Mouse (Mus musculus) midbrain, embryonic 16.5 days (tissue): ENCODE results near the gene Tcf7l2. TPM values are rescaled to one million over a fixed set of nuclear protein-coding genes. Genes with fewer than 3 reads are reported as not detected.
A peak's percentile ranks its signal among the peaks of the same experiment; 100 is the strongest.

ENCODE experiments used
- ATAC-seq: fragments of 200-750 bp; cut with Nextera tagmentation; 2 replicates; pipeline ENCODE4 v1.8.0; 2017; ENCODE audit warnings: moderate TSS enrichment
- H3K27ac ChIP-seq: fragments of 300-500 bp; sonication (generic); 2 replicates; pipeline ENCODE4 v1.5.1; 2014; ENCODE audit warnings: mild to moderate bottlenecking, low read length, mixed read lengths
- H3K27me3 ChIP-seq: fragments of 300-500 bp; sonication (generic); 2 replicates; pipeline ENCODE4 v1.6.1; 2014; ENCODE audit warnings: low read depth, low read length, mixed read lengths; ENCODE audit not compliant: control insufficient read depth, insufficient read depth
- H3K36me3 ChIP-seq: fragments of 300-500 bp; sonication (generic); 2 replicates; pipeline ENCODE4 v1.6.1; 2014; ENCODE audit warnings: mild to moderate bottlenecking, low read length, moderate library complexity, mixed read lengths; ENCODE audit not compliant: control insufficient read depth, insufficient read depth
- H3K4me1 ChIP-seq: fragments of 300-500 bp; sonication (generic); 2 replicates; pipeline ENCODE4 v1.6.1; 2014; ENCODE audit warnings: mild to moderate bottlenecking, low read length, mixed read lengths; ENCODE audit not compliant: control insufficient read depth, insufficient read depth
- H3K4me2 ChIP-seq: fragments of 300-500 bp; sonication (generic); 2 replicates; pipeline ENCODE4 v1.6.1; 2014; ENCODE audit warnings: mild to moderate bottlenecking, low read length, mixed read lengths
- H3K4me3 ChIP-seq: fragments of 300-500 bp; sonication (generic); 2 replicates; pipeline ENCODE4 v1.5.1; 2014; ENCODE audit warnings: low read depth, mild to moderate bottlenecking, low read length, moderate library complexity, mixed read lengths
- H3K9ac ChIP-seq: fragments of 300-500 bp; sonication (generic); 2 replicates; pipeline ENCODE4 v1.6.1; 2014; ENCODE audit warnings: low read depth, low read length, mixed read lengths
- H3K9me3 ChIP-seq: fragments of 300-500 bp; sonication (generic); replicated peaks from 2 replicates; pipeline ENCODE4 v1.6.1; 2014; ENCODE audit warnings: mild to moderate bottlenecking, low read length, mixed read lengths; ENCODE audit not compliant: control insufficient read depth, poor library complexity, severe bottlenecking
- WGBS: fragments of 180-500 bp; shearing (Covaris S2); extraction: QIAGEN DNeasy Blood & Tissue Kit; methylation state at CpG from one replicate; pipeline ENCODE4 v1.1.7; 2014; 5-methylcytosine and 5-hydroxymethylcytosine counted together
- polyA plus RNA-seq: library from polyadenylated mRNA; unstranded; fragments of >200 nt; fragmentation: Nextera tagmentation; extraction: Ambion mirVana; gene quantifications from 2 replicates; pipeline ENCODE4 v1.2.1, GENCODE M21; 2015

Gene Tcf7l2
- polyA plus RNA-seq, 1 experiment from 2014 or later = 824 TPM

DNA sequence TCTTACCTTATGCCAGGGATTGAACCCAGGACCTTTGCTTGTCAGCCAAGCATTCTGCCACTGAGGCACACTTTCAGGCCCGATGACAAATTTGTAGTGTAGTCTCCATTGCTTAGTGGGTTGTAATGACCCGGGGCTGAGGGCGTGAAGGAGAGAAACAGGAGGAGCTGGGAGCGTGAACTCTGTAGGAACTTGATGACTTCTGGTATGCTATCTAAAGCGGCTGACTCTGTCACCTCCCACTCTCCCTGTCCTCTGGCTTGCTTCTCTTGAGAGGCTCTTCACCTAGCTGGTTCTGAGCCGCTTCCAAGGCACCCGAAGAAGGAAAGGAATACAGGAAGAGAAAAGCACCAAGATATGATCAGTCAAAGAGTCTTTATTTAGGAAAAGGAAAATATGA lies 100.4 kb downstream of the Tcf7l2 start:
- no peak for ATAC-seq
- WGBS = 82% methylated on average over 7 of the region's 7 CpGs
- H3K9me3 ChIP-seq = no peaks in the 10 kb centered on the region
- H3K4me1 ChIP-seq = peaks cover 34% of the 10 kb centered on the region
- H3K27me3 ChIP-seq = no peaks in the 10 kb centered on the region
- H3K9ac ChIP-seq = no peak overlapping the region
- H3K4me3 ChIP-seq = no peak overlapping the region
- no peaks in the 10 kb centered on the region for H3K36me3 ChIP-seq
- H3K27ac ChIP-seq = no peak overlapping the region
- H3K4me2 ChIP-seq = no peak overlapping the region

DNA sequence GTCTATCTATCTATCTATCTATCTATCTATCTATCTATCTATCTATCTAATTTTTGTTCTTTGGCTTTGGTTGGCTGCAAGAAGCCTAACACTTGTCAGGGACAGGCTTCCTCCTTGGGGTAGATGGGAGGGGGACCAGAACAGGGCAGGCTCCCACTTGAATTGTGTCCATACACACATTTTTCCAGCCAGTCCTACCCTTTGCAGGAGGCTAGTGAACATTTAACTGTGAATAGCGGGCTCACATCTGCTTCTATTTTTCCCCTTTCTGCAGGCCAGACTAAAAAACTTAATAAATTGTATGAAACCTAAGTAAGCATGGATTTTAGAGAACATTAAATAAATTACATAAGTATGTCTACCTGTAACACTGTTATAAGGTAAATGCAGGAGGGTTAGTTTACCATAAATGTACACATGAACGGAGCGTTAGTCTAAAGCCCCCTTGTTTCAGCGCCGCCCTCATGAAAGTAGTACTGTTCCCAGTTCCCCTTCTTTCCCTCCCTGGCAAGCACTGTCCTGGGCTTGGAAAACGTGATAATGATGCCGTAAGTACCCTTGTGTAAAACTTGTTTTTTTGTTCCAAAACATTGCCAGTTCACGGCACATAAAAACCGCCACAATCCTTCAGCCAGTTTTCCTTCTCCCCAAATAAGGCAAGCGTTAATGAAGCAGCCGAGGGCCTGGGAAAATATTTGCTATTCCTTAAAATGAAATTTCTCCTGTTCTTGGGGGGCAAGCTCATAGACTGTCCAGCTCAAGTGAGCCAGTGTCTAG lies 101.7 kb downstream of the Tcf7l2 start:
- H3K27ac ChIP-seq = no peak overlapping the region
- 80% methylated on average over 11 of the region's 11 CpGs for WGBS

DNA sequence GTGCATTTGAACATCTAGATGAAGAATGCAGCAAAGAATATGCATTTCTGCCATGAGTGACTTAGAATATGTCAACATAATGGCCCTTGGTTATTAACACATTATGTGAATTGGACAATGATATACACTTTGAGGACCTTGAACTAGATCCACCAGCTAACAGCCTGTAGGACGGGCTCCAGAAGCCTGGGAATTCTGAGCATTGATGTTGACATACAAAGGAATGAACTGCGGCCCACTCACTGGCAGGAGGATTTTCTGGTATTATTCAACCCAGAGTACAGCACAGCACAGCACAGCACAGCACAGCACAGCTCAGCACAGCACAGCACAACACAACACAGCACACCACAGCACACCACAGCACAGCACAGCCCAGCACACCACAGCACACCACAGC lies 104.1 kb downstream of the Tcf7l2 start:
- Histone ChIP-seq H3K4me1 (peaks cover 13% of the 10 kb centered on the region), H3K4me3 (no peak overlapping the region), H3K27ac (0 out of 2 replicates have a peak overlapping the region, but pooled peaks have one; percentile 26), H3K9me3 (no peaks in the 10 kb centered on the region), H3K9ac (no peak overlapping the region), H3K27me3 (no peaks in the 10 kb centered on the region), H3K4me2 (no peak overlapping the region), H3K36me3 (no peaks in the 10 kb centered on the region)
- 38% methylated on average over 2 of the region's 2 CpGs for WGBS
- no peak for ATAC-seq

More for the DNA sequence above, 101.7 kb downstream of the Tcf7l2 start:
- H3K4me1 ChIP-seq = peaks cover 24% of the 10 kb centered on the region
- H3K4me3 ChIP-seq = no peak overlapping the region
- no peak overlapping the region for H3K9ac ChIP-seq
- no peaks in the 10 kb centered on the region for H3K36me3 ChIP-seq
- ATAC-seq = no peak
- no peaks in the 10 kb centered on the region for H3K9me3 ChIP-seq
- H3K27me3 ChIP-seq = no peaks in the 10 kb centered on the region
- H3K4me2 ChIP-seq = no peak overlapping the region

DNA sequence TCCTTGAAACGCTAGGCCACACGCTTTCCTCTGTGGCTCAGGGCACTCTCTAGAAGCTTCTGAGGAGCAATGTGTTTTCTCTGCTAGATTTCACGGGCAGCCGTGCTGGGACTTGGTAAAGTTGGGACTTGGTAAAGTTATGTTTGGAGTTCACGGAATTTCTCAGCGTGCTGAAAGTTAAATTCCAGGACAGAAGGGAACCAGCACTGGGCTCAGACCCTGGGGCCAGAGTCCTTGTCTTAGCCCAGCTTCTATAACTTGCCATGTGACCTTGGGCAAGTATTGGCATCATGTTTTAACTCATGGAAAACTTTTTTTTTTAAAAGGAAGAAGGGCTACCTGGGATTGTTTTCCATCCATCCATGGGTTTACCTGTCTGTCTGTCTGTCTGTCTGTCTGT lies 104.6 kb downstream of the Tcf7l2 start:
- H3K4me2 ChIP-seq = no peak overlapping the region
- 89% methylated on average over 6 of the region's 6 CpGs for WGBS
- no peaks in the 10 kb centered on the region for H3K36me3 ChIP-seq
- no peak for ATAC-seq
- H3K9ac ChIP-seq = no peak overlapping the region
- H3K27me3 ChIP-seq = no peaks in the 10 kb centered on the region
- no peak overlapping the region for H3K4me3 ChIP-seq
- H3K9me3 ChIP-seq = no peaks in the 10 kb centered on the region
- H3K27ac ChIP-seq = no peak overlapping the region
- peaks cover 19% of the 10 kb centered on the region for H3K4me1 ChIP-seq

DNA sequence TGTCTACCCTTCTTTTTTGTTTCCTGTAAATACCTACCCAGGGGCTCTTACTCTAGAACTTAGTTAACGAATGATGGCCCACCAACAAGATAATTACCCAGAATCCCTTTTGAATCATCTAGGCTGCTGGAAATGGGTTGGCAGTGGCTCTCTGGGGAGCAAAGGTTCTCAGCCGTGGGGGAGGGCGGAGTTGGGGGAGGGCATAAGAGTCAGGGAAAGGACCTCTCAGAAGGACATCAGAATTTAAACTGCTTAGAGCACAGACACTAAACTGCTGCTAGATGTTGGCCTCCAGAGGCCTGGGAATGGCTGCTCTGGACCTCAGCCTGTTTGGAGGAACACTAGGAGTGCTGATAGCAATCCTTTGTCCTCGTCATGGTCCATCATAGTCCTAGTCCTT lies 105.4 kb downstream of the Tcf7l2 start:
- Histone ChIP-seq H3K36me3 (no peaks in the 10 kb centered on the region), H3K9ac (no peak overlapping the region), H3K27ac (no peak overlapping the region; the same call in 1 of the 2 replicates), H3K4me3 (no peak overlapping the region), H3K9me3 (no peaks in the 10 kb centered on the region), H3K27me3 (no peaks in the 10 kb centered on the region), H3K4me2 (no peak overlapping the region), H3K4me1 (peaks cover 26% of the 10 kb centered on the region)
- WGBS = 65% methylated on average over 4 of the region's 4 CpGs
- no peak for ATAC-seq

DNA sequence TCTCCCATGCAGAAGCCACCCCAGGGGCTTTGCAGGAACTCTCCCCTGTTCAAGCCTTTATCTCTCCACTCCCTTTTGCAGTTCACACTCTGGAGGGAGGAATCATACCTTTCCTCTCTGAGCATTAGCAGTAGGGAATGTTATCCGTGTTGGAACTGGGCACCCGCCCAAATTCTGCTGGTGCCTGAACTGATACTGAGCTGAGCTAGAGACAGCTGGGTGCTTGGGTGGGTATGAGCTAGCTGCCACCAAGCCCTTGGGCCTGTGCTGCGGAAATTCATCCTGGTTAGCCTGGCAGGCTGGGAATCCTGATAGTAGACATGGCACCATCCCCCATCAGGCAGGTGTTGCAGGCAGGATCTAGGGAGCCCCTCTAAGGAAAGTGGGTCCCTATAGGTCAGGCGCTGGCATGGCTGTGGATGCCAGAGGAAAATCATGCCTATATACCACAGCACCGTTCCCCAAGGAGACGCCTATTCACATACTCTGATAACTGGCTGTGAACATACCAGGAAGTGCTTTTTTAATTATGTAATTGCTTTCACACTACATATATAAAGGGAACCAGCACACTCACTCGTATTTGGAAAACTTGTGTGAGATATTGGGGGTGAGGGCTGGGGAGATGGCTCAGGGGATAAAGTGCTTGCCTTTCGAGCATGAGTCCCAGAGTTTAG lies 108.9 kb downstream of the Tcf7l2 start:
- Histone ChIP-seq H3K36me3 (no peaks in the 10 kb centered on the region), H3K9ac (no peak overlapping the region), H3K4me2 (no peak overlapping the region), H3K4me1 (peaks cover 31% of the 10 kb centered on the region), H3K27ac (no peak overlapping the region), H3K27me3 (no peaks in the 10 kb centered on the region), H3K9me3 (no peaks in the 10 kb centered on the region), H3K4me3 (no peak overlapping the region)
- 75% methylated on average over 8 of the region's 8 CpGs for WGBS
- peak; percentile 40; the same call in 1 of the 2 replicates for ATAC-seq

DNA sequence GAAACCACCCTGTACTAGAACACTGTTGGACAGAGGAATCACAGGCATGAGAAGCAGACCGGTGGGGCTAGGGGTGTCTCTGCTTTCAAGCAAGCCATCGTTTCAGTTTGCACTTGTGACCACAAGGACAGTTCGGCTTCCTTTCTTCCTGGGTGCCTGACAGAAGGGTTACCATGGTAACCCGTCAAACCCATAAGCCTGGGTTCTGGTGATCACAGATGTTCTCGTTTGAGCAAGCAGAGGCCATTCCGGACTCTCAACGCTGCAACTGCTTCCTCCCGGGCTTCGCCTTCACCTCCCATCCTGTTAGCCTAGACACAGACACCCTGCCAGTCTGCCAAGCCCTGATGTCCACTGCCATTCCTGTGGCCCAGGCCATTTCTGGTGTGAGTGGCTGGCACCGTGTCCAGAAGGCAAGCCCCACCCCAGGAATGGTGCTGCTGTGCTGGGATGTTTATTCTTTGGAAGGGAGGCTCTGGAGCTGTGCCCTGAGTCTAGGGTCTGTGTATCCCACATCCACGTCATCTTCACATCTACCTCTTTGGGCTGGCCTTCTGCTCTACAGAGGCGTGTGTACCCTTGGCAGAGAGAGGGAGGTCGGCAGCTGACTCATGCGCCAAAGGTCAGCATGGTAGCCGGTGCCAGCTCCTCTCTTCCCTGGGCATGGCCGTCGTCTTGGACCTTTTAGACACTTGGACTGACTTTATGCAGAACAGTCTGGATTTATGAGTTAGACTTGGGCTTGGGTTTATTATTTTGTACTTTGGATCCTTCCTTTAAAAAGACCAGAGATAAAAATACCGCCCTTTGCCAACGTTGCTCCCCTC lies 110.1 kb downstream of the Tcf7l2 start:
- ATAC-seq = peak; percentile 54; the same call in 1 of the 2 replicates
- Histone ChIP-seq H3K36me3 (no peaks in the 10 kb centered on the region), H3K4me3 (no peak overlapping the region), H3K9me3 (no peaks in the 10 kb centered on the region), H3K9ac (no peak overlapping the region), H3K27me3 (no peaks in the 10 kb centered on the region), H3K27ac (peak overlapping the region; percentile 76), H3K4me1 (peaks cover 31% of the 10 kb centered on the region), H3K4me2 (peak overlapping the region; percentile 25; the same call in 1 of the 2 replicates)
- 58% methylated on average over 19 of the region's 19 CpGs for WGBS

DNA sequence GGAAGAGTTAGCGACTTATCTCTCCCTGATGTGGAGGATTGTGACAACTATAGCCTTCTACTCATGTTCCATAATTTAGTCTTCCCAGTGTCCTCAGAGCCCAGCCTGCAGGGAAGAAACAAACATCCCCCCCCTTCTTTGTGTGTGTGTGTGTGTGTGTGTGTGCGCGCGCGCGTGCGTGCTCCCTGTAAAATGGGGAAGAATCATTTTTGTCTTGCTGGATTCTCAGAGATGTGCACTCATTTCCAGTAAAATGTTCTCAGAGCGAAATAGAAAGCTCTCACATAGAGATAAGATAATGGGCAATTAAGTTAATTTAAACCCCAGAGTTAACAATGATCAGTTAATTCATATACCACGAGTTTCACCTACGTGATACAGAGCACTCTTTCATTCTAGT lies 112.8 kb downstream of the Tcf7l2 start:
- no peak overlapping the region for H3K27ac ChIP-seq
- ATAC-seq = no peak
- no peaks in the 10 kb centered on the region for H3K27me3 ChIP-seq
- H3K9me3 ChIP-seq = no peaks in the 10 kb centered on the region
- no peaks in the 10 kb centered on the region for H3K36me3 ChIP-seq
- no peak overlapping the region for H3K4me2 ChIP-seq
- H3K4me3 ChIP-seq = no peak overlapping the region
- no peak overlapping the region for H3K9ac ChIP-seq
- 80% methylated on average over 10 of the region's 10 CpGs for WGBS
- peaks cover 28% of the 10 kb centered on the region for H3K4me1 ChIP-seq
